Mouse (Mus musculus) limb, embryonic 10.5 days (tissue): ENCODE measurements around the gene S100pbp. TPM values are rescaled to one million over a fixed set of nuclear protein-coding genes. Genes with fewer than 3 reads are reported as not detected.

Source experiments
- DNase-seq: peaks from one replicate; pipeline ENCODE4 v3.0.0-alpha.2; 2017; ENCODE audit warnings: low spot score
- H3K27ac ChIP-seq: fragments of 300-500 bp; sonication (generic); 2 replicates; pipeline ENCODE4 v1.5.1; 2016; ENCODE audit warnings: mild to moderate bottlenecking
- H3K27me3 ChIP-seq: fragments of 300-500 bp; sonication (generic); 2 replicates; pipeline ENCODE4 v1.6.1; 2016; ENCODE audit warnings: low read depth, mild to moderate bottlenecking; ENCODE audit not compliant: poor library complexity, severe bottlenecking
- H3K36me3 ChIP-seq: fragments of 300-500 bp; sonication (generic); 2 replicates; pipeline ENCODE4 v1.6.1; 2016; ENCODE audit warnings: mild to moderate bottlenecking, moderate library complexity
- H3K4me1 ChIP-seq: fragments of 300-500 bp; sonication (generic); 2 replicates; pipeline ENCODE4 v1.6.1; 2016
- H3K4me3 ChIP-seq: fragments of 300-500 bp; sonication (generic); 2 replicates; pipeline ENCODE4 v1.5.1; 2016; ENCODE audit warnings: mild to moderate bottlenecking, moderate library complexity
- H3K9me3 ChIP-seq: fragments of 300-500 bp; sonication (generic); replicated peaks from 2 replicates; pipeline ENCODE4 v1.6.1; 2016; ENCODE audit warnings: mild to moderate bottlenecking
- WGBS: fragments of 180-500 bp; shearing (Covaris S2); methylation state at CpG from one replicate; pipeline ENCODE4 v1.1.7; 2016; 5-methylcytosine and 5-hydroxymethylcytosine counted together
- polyA plus RNA-seq: library from polyadenylated mRNA; unstranded; fragments of >200 nt; fragmentation: Nextera tagmentation; extraction: Ambion mirVana; gene quantifications from 2 replicates; pipeline ENCODE4 v1.2.1, GENCODE M21; 2016

S100pbp gene
- polyA plus RNA-seq, 1 experiment from 2014 or later, result 34.5 TPM

DNA sequence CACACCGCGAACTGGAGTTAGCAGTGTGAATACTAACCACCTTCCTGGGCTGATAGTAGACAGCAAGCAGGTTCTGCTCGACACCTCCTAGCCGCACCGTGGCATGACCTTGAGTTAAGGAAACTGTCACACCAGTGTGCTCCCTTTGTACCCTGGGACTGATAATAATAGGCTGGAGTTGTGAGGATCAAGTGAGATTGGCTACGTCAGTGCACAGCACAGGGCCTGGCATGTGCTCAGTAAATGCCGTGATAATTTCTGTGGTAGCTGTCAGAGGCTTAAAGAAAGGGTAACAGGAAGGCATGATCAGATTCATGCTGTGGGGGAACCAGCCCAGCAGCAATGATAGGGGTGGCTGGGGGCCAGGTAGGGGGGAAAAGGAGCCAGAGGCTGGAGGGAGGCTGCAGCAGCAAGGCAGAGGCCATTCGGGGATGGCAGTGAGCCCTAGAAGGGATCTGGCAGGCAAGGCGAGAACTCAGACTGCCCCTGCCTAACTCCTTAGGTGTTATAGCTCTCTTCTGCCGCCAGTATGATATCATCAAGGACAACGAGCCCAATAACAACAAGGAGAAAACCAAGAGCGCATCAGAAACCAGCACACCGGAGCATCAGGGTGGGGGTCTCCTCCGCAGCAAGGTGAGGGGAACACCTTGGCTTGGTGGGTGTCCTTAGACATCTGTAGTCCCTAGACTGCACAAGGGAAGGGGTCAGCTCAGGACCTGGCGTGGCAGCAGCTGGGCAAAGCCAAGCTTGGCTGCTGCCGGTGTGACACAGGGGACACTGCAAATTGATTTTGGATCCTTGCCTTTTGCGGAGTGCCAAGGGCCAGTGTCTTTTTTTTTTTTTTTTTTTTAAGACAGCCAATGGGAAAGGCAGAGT lies 47.7 kb downstream of the S100pbp start:
- Histone ChIP-seq H3K4me1 (peaks cover 10% of the 10 kb centered on the region), H3K4me3 (no peak overlapping the region), H3K27ac (no peak overlapping the region), H3K36me3 (peaks cover 13% of the 10 kb centered on the region), H3K9me3 (no peaks in the 10 kb centered on the region), H3K27me3 (peaks cover 31% of the 10 kb centered on the region)
- no peak for DNase-seq
- 83% methylated on average over 17 of the region's 17 CpGs for WGBS

DNA sequence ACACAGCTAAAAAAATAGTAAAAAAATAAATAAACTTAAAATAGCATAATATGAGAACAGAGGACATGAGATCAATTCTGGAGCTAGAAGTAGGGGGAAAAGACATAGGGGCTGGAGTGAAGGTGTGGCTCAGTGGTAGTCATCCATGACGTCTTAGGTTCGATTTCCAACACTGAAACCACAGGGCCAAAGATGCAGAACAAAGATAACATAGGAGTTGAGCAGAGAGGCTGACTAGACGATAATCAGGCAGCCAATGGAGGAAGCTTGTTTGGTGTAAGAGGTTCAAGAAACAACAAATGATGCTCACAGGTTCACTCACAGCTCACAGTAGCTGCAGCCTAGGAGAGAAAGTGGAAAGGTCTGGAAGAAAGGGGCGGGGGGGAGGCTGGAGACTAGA lies 48.7 kb downstream of the S100pbp start:
- Histone ChIP-seq H3K4me1 (peaks cover 16% of the 10 kb centered on the region), H3K27ac (no peak overlapping the region), H3K27me3 (peaks cover 40% of the 10 kb centered on the region), H3K36me3 (peaks cover 11% of the 10 kb centered on the region), H3K9me3 (no peaks in the 10 kb centered on the region), H3K4me3 (no peak overlapping the region)
- WGBS, result 88% methylated on average over 4 of the region's 4 CpGs
- no peak for DNase-seq

DNA sequence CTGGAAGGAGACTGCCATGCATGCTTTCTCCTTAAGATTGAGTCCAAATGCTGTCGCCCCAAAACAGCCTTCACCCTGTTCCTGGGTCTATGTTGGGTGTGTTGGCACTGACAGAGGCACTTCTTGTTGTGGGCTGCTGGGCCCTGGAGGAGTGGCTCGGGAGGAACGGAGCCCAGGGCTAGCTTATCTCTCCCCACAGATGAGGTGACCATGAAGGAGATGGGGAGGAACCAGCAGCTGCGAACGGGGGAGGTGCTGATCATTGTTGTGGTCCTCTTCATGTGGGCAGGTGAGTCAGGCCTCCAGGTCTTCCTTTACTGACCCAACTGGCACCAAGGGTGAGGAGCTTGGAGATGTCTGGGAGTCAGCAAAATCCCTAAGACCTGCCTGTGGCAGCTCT lies 49.9 kb downstream of the S100pbp start:
- peaks cover 26% of the 10 kb centered on the region for H3K4me1 ChIP-seq
- peaks cover 8% of the 10 kb centered on the region for H3K36me3 ChIP-seq
- peaks cover 49% of the 10 kb centered on the region for H3K27me3 ChIP-seq
- no peak for DNase-seq
- WGBS, result 83% methylated on average over 5 of the region's 5 CpGs
- no peaks in the 10 kb centered on the region for H3K9me3 ChIP-seq
- H3K4me3 ChIP-seq, result no peak overlapping the region
- no peak overlapping the region for H3K27ac ChIP-seq

DNA sequence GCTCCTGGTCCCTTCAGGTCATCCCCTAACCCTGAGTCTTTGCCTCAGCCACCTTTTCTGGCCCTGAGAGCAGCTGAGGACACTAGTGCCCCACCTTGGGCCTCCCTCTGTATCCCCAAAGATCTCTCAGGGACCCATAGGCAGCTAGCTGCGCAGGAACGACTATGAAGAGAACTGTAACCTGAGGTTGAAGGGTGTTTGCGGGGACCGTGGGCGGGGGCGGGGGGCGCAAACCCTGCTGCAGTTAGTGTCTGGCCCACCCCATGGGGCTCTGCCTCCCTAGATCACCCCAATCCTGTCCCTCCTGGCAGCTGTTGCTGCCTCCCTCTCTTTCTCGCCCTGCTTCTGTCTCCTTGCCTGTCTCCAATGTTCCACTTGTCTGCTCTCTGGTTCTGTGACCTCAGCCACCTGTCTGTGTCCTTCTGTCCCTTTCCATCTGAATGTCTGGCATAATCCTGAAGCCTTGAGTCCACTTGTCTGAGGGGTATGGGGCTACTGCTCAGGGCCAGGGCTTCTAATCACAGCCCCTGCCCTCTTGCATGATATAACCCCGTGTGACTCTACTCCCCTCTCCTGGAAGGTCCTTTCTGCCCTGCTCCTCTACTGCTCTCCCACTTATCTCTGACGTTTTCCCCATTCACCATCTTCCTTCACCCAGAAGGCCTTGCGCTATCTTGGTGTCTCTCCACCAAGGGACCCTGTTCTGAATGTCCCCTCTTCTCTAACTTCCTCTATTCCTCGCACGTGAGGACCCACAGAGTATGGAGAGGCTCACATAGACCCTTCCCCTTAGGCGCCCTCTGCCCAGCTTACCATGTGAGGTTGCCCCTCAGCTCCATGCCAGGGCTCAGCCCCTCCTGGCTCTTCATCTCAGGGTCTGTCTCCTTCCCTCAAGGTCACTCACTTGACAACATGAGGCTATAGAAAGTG lies 51.9 kb downstream of the S100pbp start:
- peak overlapping the region; percentile 68 for H3K4me3 ChIP-seq
- H3K27me3 ChIP-seq, result peaks cover 49% of the 10 kb centered on the region
- peak overlapping the region; percentile 82 for H3K27ac ChIP-seq
- H3K36me3 ChIP-seq, result no peaks in the 10 kb centered on the region
- WGBS, result 41% methylated on average over 14 of the region's 14 CpGs
- H3K4me1 ChIP-seq, result peaks cover 28% of the 10 kb centered on the region
- DNase-seq, result no peak
- no peaks in the 10 kb centered on the region for H3K9me3 ChIP-seq

DNA sequence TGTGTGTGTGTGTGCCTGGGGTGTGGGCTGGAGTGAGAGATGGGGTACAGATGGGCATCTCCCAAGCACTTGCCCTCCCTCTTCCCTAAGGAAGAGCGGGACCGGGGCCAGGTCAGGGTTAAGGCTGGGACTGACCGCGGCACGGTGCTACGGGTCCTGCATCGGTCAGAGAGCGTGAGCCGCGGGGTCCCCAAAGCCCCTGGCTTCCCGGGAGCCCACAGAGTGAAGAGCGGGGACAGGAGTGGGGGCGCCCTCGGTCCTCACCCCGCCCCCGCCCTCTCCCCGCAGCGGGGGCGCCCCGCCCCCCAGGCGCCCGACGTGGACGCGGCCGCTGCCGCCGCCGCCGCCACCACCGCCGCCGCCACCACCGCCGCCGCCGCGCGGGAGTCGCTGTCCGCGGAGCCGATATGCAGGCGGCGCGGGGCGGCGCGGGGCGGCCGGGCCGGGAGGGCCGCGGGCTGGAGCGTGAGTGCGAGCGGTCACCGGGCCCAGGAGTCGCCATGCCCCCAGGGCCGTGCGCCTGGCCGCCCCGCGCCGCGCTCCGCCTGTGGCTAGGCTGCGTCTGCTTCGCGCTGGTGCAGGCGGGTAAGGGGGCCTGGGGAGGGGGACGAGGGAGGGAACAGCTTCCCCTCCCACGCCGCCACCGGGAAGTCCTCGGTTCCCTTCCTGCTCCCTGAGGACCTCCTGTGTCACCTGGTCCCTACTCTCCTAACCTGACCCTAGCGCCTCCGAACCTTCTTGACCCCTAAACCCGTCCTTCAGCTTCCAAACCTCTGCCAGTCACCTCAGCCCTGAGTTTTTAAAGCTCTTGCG lies 52.7 kb downstream of the S100pbp start, which contains the start of gene Fndc5:
Fndc5 (plus strand) TSS at position 421 of the 813 bp plus-strand sequence.
- 10% methylated on average over 67 of the region's 80 CpGs for WGBS
- peak within 1 kb of the TSS; percentile 82 for H3K27ac ChIP-seq
- peaks cover 55% of the 10 kb centered on the region for H3K27me3 ChIP-seq
- DNase-seq, result peak; percentile 64
- peak within 1 kb of the TSS; percentile 68 for H3K4me3 ChIP-seq
- H3K9me3 ChIP-seq, result no peaks in the 10 kb centered on the region
- H3K36me3 ChIP-seq, result no peaks in the 10 kb centered on the region
- peaks cover 28% of the 10 kb centered on the region for H3K4me1 ChIP-seq

DNA sequence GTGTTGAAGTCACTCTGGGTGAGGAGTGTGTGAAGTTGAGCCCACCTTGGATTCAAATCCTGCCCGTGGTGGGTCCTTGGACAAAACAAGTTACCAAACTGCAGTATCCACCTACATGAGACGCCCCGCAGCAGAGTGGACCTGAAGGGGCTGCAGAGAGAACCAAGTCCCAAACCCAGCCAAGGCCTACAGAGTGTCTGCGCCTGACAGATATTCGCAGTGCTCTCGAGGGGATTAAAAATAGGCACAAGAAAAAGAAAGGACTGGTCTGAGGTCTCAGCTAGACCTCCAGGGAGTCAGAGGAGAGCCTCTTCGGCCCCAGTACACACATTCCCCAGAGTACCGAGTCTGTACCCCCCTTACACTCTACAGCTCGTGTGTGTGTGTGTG lies 53.3 kb downstream of the S100pbp start:
- Histone ChIP-seq H3K27ac (peak overlapping the region; percentile 82), H3K36me3 (no peaks in the 10 kb centered on the region), H3K4me1 (peaks cover 31% of the 10 kb centered on the region), H3K9me3 (no peaks in the 10 kb centered on the region), H3K4me3 (peak overlapping the region; percentile 68), H3K27me3 (peaks cover 55% of the 10 kb centered on the region)
- DNase-seq, result no peak
- WGBS, result 33% methylated on average over 9 of the region's 9 CpGs

DNA sequence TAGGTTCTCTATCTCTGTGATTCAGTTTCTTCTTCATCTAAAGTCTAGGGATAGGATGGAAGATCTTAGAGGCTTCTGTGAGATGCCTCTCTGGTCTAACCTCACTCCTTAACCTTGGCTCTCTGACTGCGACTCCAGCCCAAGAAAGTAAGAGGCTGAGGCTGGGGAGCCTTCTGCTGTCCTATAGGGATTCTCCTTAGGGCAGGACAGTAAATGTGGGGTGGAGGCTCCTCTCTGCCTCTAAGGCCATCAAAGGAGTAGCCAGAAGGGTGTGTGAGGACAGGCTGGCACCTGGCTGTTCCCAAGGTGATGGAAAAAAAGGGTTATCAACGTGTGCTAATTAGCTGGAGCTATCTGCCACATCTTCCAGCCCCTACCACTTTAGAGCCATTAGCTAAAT lies 53.9 kb downstream of the S100pbp start:
- no peak overlapping the region for H3K27ac ChIP-seq
- H3K4me1 ChIP-seq, result peaks cover 36% of the 10 kb centered on the region
- 47% methylated on average over 2 of the region's 2 CpGs for WGBS
- no peaks in the 10 kb centered on the region for H3K9me3 ChIP-seq
- no peak for DNase-seq
- no peak overlapping the region for H3K4me3 ChIP-seq
- H3K36me3 ChIP-seq, result no peaks in the 10 kb centered on the region
- peaks cover 55% of the 10 kb centered on the region for H3K27me3 ChIP-seq

DNA sequence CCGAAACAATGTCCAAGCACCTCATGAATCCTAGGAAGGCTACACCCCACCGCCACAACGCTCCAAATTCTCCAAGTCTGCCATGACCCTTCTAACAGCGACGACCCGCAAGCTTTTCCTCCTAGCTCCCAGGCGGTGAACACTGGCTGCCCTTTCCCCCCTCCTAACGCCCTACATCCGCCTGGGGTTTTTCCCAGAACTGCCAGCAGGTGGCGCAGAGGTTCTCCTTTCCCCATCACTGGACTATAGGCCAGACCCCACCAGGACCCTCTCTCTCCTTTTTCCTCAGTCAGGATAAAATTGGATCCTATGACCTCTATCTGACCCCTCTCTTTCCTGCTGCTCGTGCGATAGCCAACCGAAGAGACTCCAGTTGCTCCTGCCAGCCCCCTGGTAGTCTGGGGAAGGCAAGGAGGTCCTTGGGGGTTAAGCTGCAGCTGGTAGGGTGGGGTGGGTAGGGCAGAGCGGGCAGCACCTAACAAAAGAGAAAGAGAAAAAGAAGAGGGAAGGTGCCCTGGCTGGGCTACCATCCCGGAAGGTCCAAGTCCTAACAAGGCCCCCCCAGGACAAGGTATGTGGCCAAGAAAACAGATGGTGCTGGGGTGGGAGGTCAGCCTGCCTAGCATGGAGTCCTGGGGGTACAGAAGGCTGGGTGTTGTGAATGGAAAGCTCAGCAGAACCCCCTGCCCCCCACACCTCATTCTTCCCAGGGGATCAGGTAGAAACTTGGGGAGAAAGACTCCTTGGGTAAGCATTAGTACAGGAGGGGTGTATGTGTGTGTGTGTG lies 54.5 kb downstream of the S100pbp start:
- Histone ChIP-seq H3K27ac (peak overlapping the region; percentile 70), H3K9me3 (no peaks in the 10 kb centered on the region), H3K27me3 (peaks cover 54% of the 10 kb centered on the region), H3K4me3 (peak overlapping the region; percentile 24), H3K36me3 (no peaks in the 10 kb centered on the region), H3K4me1 (peaks cover 43% of the 10 kb centered on the region)
- peak; percentile 94 for DNase-seq
- 9% methylated on average over 15 of the region's 15 CpGs for WGBS

DNA sequence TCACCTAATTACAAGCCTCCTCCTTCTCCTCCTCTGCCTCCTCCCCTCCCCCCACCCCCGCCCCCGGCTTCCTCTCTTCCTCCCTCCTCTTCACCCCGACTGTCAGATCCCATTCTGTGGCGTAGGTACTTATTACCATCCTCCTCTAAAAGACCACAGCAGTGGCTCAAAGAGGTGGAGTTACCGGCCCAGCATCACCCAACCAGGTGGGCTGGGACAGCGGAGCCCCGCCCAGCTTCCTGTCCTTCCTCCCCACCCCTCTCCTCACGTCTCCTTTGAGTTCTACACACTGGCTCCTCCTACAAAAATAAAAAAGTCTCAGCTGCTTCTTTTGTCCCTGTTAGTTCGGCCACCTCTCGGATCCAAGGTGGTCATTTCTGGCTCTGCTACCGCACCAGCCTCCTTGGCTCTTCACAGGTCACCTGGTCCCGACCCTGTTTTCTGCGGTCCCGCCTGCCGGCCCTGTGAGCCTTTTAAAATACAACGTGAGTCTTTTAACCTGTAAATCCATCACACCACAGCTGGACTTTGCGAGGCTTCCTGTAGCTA lies 58.7 kb downstream of the S100pbp start:
- Histone ChIP-seq H3K4me3 (peak overlapping the region; percentile 49), H3K27ac (peak overlapping the region; percentile 86), H3K4me1 (peaks cover 50% of the 10 kb centered on the region), H3K9me3 (no peaks in the 10 kb centered on the region), H3K36me3 (no peaks in the 10 kb centered on the region), H3K27me3 (peaks cover 26% of the 10 kb centered on the region)
- peak; percentile 70 for DNase-seq
- 2% methylated on average over 17 of the region's 17 CpGs for WGBS

DNA sequence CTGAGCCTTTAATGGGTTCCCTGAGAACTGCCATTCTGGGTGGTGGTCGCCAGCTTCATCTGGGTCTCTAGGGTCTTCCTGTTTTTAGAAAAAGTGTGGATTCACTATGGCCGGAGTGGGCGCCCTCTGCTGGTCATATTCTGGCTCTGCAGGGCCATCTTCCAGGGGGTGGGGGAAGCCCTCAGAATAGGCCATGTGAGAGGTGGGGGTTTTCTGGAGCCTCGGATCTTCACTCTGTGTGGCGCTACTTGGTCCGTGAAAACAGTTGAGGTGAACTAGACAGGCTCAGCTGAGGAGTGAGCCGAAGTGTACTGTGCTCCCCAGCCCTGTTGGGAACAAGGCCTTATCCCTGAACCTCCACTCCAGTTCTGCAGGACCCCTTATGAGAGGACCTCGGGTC lies 59.4 kb downstream of the S100pbp start:
- peak; percentile 86 for DNase-seq
- H3K27me3 ChIP-seq, result peaks cover 26% of the 10 kb centered on the region
- H3K4me1 ChIP-seq, result peaks cover 51% of the 10 kb centered on the region
- 2% methylated on average over 8 of the region's 8 CpGs for WGBS
- peak overlapping the region; percentile 49 for H3K4me3 ChIP-seq
- no peaks in the 10 kb centered on the region for H3K9me3 ChIP-seq
- H3K36me3 ChIP-seq, result no peaks in the 10 kb centered on the region
- peak overlapping the region; percentile 86 for H3K27ac ChIP-seq

DNA sequence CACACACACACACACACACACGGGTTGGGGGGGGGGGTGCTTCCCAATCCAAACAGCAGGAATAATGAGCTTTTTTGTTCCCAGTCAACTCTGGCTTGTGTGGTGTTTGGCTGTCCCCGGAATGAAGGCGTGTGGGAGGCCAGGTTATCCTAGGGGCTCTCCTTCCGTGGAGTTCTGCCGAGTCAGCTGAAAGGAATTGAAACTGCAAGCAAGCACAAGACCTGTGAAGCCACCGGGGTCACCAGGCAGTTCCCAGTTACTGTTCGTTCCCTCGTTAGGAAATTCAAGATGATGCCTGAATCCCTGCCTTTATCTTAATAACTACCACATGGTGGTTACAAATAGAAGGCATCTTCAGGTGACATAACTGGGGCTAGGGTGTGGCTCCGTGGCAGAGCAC lies 60.1 kb downstream of the S100pbp start:
- H3K27ac ChIP-seq, result no peak overlapping the region
- no peak for DNase-seq

More for the DNA sequence above, 60.1 kb downstream of the S100pbp start:
- peaks cover 32% of the 10 kb centered on the region for H3K27me3 ChIP-seq
- peaks cover 51% of the 10 kb centered on the region for H3K4me1 ChIP-seq
- H3K4me3 ChIP-seq, result no peak overlapping the region
- 41% methylated on average over 9 of the region's 9 CpGs for WGBS
- no peaks in the 10 kb centered on the region for H3K36me3 ChIP-seq
- H3K9me3 ChIP-seq, result no peaks in the 10 kb centered on the region
